Comparison of ENCODE assay signal across 10 mouse cellular contexts in the genomic region with DNA sequence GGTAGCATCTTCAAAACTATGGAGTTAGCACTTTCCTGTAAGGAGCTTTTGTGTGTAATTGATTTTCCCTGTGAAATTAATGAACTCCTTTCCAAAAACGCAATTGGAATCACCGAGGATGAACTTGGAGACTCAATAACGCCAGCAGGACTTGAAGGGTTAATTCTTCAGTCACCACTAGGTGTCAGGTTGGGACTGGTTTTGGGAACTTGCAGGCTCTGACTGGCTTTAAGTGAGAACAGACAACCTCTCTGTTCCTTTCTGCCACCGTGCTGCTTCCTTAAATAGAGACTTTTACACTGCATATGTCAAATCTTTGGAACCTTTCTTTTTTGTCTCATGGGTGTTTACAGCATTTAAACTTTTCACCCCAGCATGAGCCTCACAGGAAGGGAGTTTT.
DNase-seq lines count a peak whose midpoint lies in the region; ATAC-seq and TF ChIP-seq lines count a peak whose summit lies in the region.
"Had no signal": no experiment of that assay in that cellular context is flagged by ENCODE, and none has a peak within 500 bp of the region (broad histone marks: within the 10 kb centered on the region; RNA-seq: fewer than 3 reads in every experiment).

No protein-coding gene starts in this region.

- peak; percentile 84; the same call in 1 of the 2 replicates for ATAC-seq in midbrain, embryonic 16.5 days
- ATAC-seq in CD4-positive, CD25-positive, alpha-beta regulatory T cell, adult 4 months: no peak
- ATAC-seq in monocyte, adult 5-6 weeks (replicated peaks; ENCODE audit: insufficient number of reproducible peaks, low FRiP score, low TSS enrichment, poor library complexity, severe bottlenecking): no peak

- no peaks in the 10 kb centered on the region for H3K27me3 ChIP-seq in E14TG2a.4 (ENCODE audit: insufficient read depth, low read length)
- no peaks in the 10 kb centered on the region for H3K27me3 ChIP-seq in midbrain, embryonic 16.5 days (ENCODE audit: control insufficient read depth, insufficient read depth, low read depth, low read length)
- H3K27me3 ChIP-seq: heart, embryonic 13.5 days; stomach, embryonic 15.5 days had no signal

- H3K9ac ChIP-seq in midbrain, embryonic 16.5 days (ENCODE audit: low read depth, low read length): no peak overlapping the region
- H3K9ac ChIP-seq: heart, embryonic 13.5 days; stomach, embryonic 15.5 days had no signal

- 4% methylated on average over 4 of the region's 4 CpGs for WGBS in midbrain, embryonic 16.5 days

- peak; percentile 34; the same call in 1 of the 2 replicates for TF ChIP-seq CTCF in E14TG2a.4 (conservative IDR thresholded peaks at IDR 0.05; ENCODE audit: low read length)

- H3K9me3 ChIP-seq in E14TG2a.4 (ENCODE audit: low read length): no peaks in the 10 kb centered on the region
- no peaks in the 10 kb centered on the region for H3K9me3 ChIP-seq in midbrain, embryonic 16.5 days (replicated peaks; ENCODE audit: control insufficient read depth, low read length, poor library complexity, severe bottlenecking)
- H3K9me3 ChIP-seq: heart, embryonic 13.5 days; stomach, embryonic 15.5 days had no signal

- no peak overlapping the region for H3K4me3 ChIP-seq in E14TG2a.4 (replicated peaks; ENCODE audit: low read length)
- no peak overlapping the region for H3K4me3 ChIP-seq in midbrain, embryonic 16.5 days (ENCODE audit: low read depth, low read length)
- H3K4me3 ChIP-seq: heart, embryonic 13.5 days; stomach, embryonic 15.5 days had no signal

- H3K4me2 ChIP-seq in midbrain, embryonic 16.5 days (ENCODE audit: low read length): peak overlapping the region; percentile 27; the same call in 1 of the 2 replicates
- H3K4me2 ChIP-seq: heart, embryonic 13.5 days; stomach, embryonic 15.5 days had no signal

- no peaks in the 10 kb centered on the region for H3K4me1 ChIP-seq in E14TG2a.4 (replicated peaks; ENCODE audit: low read depth, low read length)
- H3K4me1 ChIP-seq in midbrain, embryonic 16.5 days (ENCODE audit: control insufficient read depth, insufficient read depth, low read length): no peaks in the 10 kb centered on the region
- H3K4me1 ChIP-seq: stomach, embryonic 15.5 days had no signal

- peak; percentile 89 for DNase-seq in 3T3-L1 (ENCODE audit: low read depth, low spot score)
- DNase-seq in cerebellum, adult 9-10 months: peak; percentile 81
- peak; percentile 49 to 61 for DNase-seq in frontal cortex, postnatal 14 days (ENCODE audit: low spot score in 2 of 2)
- DNase-seq in layer of hippocampus, adult 9-10 months (ENCODE audit: low spot score): peak; percentile 61

- H3K36me3 ChIP-seq in E14TG2a.4 (ENCODE audit: insufficient read depth, low read length): no peaks in the 10 kb centered on the region
- no peaks in the 10 kb centered on the region for H3K36me3 ChIP-seq in midbrain, embryonic 16.5 days (ENCODE audit: control insufficient read depth, insufficient read depth, low read length)
- H3K36me3 ChIP-seq: heart, embryonic 13.5 days; stomach, embryonic 15.5 days had no signal

- H3K27ac ChIP-seq in midbrain, embryonic 16.5 days (ENCODE audit: low read length): no peak overlapping the region
- H3K27ac ChIP-seq: heart, embryonic 13.5 days; stomach, embryonic 15.5 days had no signal
